Mouse (Mus musculus): Measurements from ENCODE around the gene Stab2. TPM values are rescaled to one million over a fixed set of nuclear protein-coding genes. Genes with fewer than 3 reads are reported as not detected.

The Stab2 gene
- total and polyA plus RNA-seq, 3 experiments: 0.09 TPM; not detected in 2

GRCm38 (mm10) chr10:86886434-86886833, 121.4 kb downstream of the Stab2 start:
- Histone ChIP-seq H3K27me3 (replicated peaks) (no peaks in the 10 kb centered on the region), H3K27ac (ENCODE audit: insufficient read depth, low read depth) (no peak overlapping the region), H3K79me2 (replicated peaks; ENCODE audit: control insufficient read depth, extremely low read depth, insufficient read depth, poor library complexity, severe bottlenecking) (no peaks in the 10 kb centered on the region), H3K4me2 (ENCODE audit: insufficient read depth, low read depth, poor library complexity, severe bottlenecking) (no peak overlapping the region), H3K4me3 (replicated peaks in 1 of 3; ENCODE audit: low read depth in 2 of 3, low read length in 2 of 3, poor library complexity in 1 of 3) (no peak overlapping the region), H3K9me3 (replicated peaks; ENCODE audit: low read length) (no peaks in the 10 kb centered on the region), H3K36me3 (replicated peaks in 1 of 2; ENCODE audit: control insufficient read depth in 1 of 2, insufficient read depth in 1 of 2, low read length in 1 of 2) (no peaks in the 10 kb centered on the region), H3K9ac (ENCODE audit: insufficient read depth, low read depth) (no peak overlapping the region), H3K4me1 (ENCODE audit: control insufficient read depth in 1 of 2, insufficient read depth in 2 of 2) (peaks cover 2 to 7% of the 10 kb centered on the region in 2 experiments; a peak in 2 of 4 replicates)
- dilution Hi-C loops (cut with MboI; ENCODE audit: extremely low pct_ligation_motif_present, extremely low pct_unique_long_range_greater_than_20kb, low sequenced_read_pairs): no loop called here
- TF ChIP-seq CHD2 (IDR thresholded peaks at IDR 0.05; ENCODE audit: low read length) (no peak), MEF2A (IDR thresholded peaks at IDR 0.05; ENCODE audit: borderline replicate concordance, low read depth, low read length) (no peak), POLR2A (IDR thresholded peaks at IDR 0.05; ENCODE audit: low read depth, low read length) (no peak), CTCF (conservative IDR thresholded peaks at IDR 0.05 in 1 of 2, IDR thresholded peaks at IDR 0.05 in 1 of 2; ENCODE audit: low read depth in 2 of 2, low read length in 2 of 2) (no peak)
- DNase-seq (ENCODE audit: extremely low read depth): no peak
- in situ Hi-C loops (cut with MboI; ENCODE audit: low pct_ligation_motif_present, low pct_unique_long_range_greater_than_20kb, low sequenced_read_pairs): no loop called here

DNA sequence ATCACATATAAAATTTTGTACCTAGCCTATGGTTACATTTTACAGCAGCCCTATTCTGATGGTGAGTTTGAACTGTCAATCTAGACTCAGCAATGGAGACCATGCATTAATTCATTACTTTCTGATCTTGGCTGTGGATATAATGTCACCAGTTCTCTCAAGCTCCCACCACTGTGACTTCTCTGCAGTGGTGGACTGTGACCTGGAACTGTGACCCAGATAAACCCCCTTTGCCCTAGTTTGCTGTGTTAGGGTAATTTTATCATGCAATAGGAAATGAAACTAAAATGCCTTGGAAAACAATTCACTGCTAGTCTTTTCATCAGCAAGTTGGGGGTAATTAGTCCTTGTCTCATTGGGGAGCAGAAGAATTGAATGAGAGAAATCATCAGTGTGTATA, 126.4 kb downstream of the Stab2 start:
- Histone ChIP-seq H3K36me3 (replicated peaks in 1 of 2; ENCODE audit: control insufficient read depth in 1 of 2, insufficient read depth in 1 of 2, low read length in 1 of 2) (no peaks in the 10 kb centered on the region), H3K79me2 (replicated peaks; ENCODE audit: control insufficient read depth, extremely low read depth, insufficient read depth, poor library complexity, severe bottlenecking) (no peaks in the 10 kb centered on the region), H3K9me3 (replicated peaks; ENCODE audit: low read length) (no peaks in the 10 kb centered on the region), H3K4me2 (ENCODE audit: insufficient read depth, low read depth, poor library complexity, severe bottlenecking) (no peak overlapping the region), H3K27ac (ENCODE audit: insufficient read depth, low read depth) (no peak overlapping the region), H3K27me3 (replicated peaks) (no peaks in the 10 kb centered on the region), H3K4me1 (ENCODE audit: control insufficient read depth in 1 of 2, insufficient read depth in 2 of 2) (0 out of 4 replicates have a peak, but pooled peaks cover 0 to 2% of the 10 kb centered on the region in 2 experiments), H3K4me3 (replicated peaks in 1 of 3; ENCODE audit: low read depth in 2 of 3, low read length in 2 of 3, poor library complexity in 1 of 3) (no peak overlapping the region), H3K9ac (ENCODE audit: insufficient read depth, low read depth) (no peak overlapping the region)
- DNase-seq (ENCODE audit: extremely low read depth): no peak
- no peak for TF ChIP-seq PAX5 (IDR thresholded peaks at IDR 0.05; ENCODE audit: low read length)
- in situ Hi-C loops (cut with MboI; ENCODE audit: low pct_ligation_motif_present, low pct_unique_long_range_greater_than_20kb, low sequenced_read_pairs) (no loop called here), dilution Hi-C loops (cut with MboI; ENCODE audit: extremely low pct_ligation_motif_present, extremely low pct_unique_long_range_greater_than_20kb, low sequenced_read_pairs) (no loop called here)

GRCm38 (mm10) chr10:86880071-86880806, 127.6 kb downstream of the Stab2 start:
- Histone ChIP-seq H3K4me3 (replicated peaks in 1 of 3; ENCODE audit: low read depth in 2 of 3, low read length in 2 of 3, poor library complexity in 1 of 3) (no peak overlapping the region), H3K27me3 (replicated peaks) (no peaks in the 10 kb centered on the region), H3K9me3 (replicated peaks; ENCODE audit: low read length) (no peaks in the 10 kb centered on the region), H3K27ac (ENCODE audit: insufficient read depth, low read depth) (no peak overlapping the region), H3K4me2 (ENCODE audit: insufficient read depth, low read depth, poor library complexity, severe bottlenecking) (no peak overlapping the region), H3K4me1 (ENCODE audit: control insufficient read depth in 1 of 2, insufficient read depth in 2 of 2) (0 out of 4 replicates have a peak, but pooled peaks cover 0 to 2% of the 10 kb centered on the region in 2 experiments), H3K9ac (ENCODE audit: insufficient read depth, low read depth) (no peak overlapping the region), H3K36me3 (replicated peaks in 1 of 2; ENCODE audit: control insufficient read depth in 1 of 2, insufficient read depth in 1 of 2, low read length in 1 of 2) (no peaks in the 10 kb centered on the region), H3K79me2 (replicated peaks; ENCODE audit: control insufficient read depth, extremely low read depth, insufficient read depth, poor library complexity, severe bottlenecking) (no peaks in the 10 kb centered on the region)
- dilution Hi-C loops (cut with MboI; ENCODE audit: extremely low pct_ligation_motif_present, extremely low pct_unique_long_range_greater_than_20kb, low sequenced_read_pairs) (no loop called here), in situ Hi-C loops (cut with MboI; ENCODE audit: low pct_ligation_motif_present, low pct_unique_long_range_greater_than_20kb, low sequenced_read_pairs) (no loop called here)
- no peak for DNase-seq (ENCODE audit: extremely low read depth)
- TF ChIP-seq SMC3 (IDR thresholded peaks at IDR 0.05; ENCODE audit: low read depth, low read length) (no peak), POLR2A (IDR thresholded peaks at IDR 0.05; ENCODE audit: low read depth, low read length) (no peak), USF2 (conservative IDR thresholded peaks at IDR 0.05; ENCODE audit: low read depth, low read length) (no peak), KAT2A (IDR thresholded peaks at IDR 0.05; ENCODE audit: insufficient replicate concordance, low read length) (no peak), RAD21 (IDR thresholded peaks at IDR 0.05; ENCODE audit: low read depth, low read length) (no peak), MXI1 (IDR thresholded peaks at IDR 0.05; ENCODE audit: low read depth, low read length) (no peak), GABPA (IDR thresholded peaks at IDR 0.05; ENCODE audit: insufficient replicate concordance, low read depth, low read length) (no peak), MAZ (IDR thresholded peaks at IDR 0.05; ENCODE audit: low read depth, low read length) (no peak), MAX (IDR thresholded peaks at IDR 0.05; ENCODE audit: low read length) (no peak), JUND (conservative IDR thresholded peaks at IDR 0.05; ENCODE audit: low read depth, low read length) (no peak), MYC (IDR thresholded peaks at IDR 0.05; ENCODE audit: low read depth, low read length) (no peak), HCFC1 (IDR thresholded peaks at IDR 0.05; ENCODE audit: low read depth, low read length) (no peak), NRF1 (IDR thresholded peaks at IDR 0.05; ENCODE audit: low read depth, low read length) (no peak), UBTF (IDR thresholded peaks at IDR 0.05; ENCODE audit: low read depth, low read length) (no peak), POLR2AphosphoS2 (IDR thresholded peaks at IDR 0.05; ENCODE audit: low read depth, low read length) (no peak), RCOR1 (conservative IDR thresholded peaks at IDR 0.05; ENCODE audit: low read depth, low read length) (no peak)
